Mouse (Mus musculus) forebrain, embryonic 11.5 days (tissue): ENCODE measurements around the gene Erich6. TPM values are rescaled to one million over a fixed set of nuclear protein-coding genes. Genes with fewer than 3 reads are reported as not detected.

Experiments used
- ATAC-seq: fragments of 200-750 bp; cut with Nextera tagmentation; replicated peaks from 2 replicates; pipeline ENCODE4 v1.8.0; 2017; ENCODE audit warnings: moderate TSS enrichment; ENCODE audit not compliant: low FRiP score
- DNase-seq: peaks from one replicate; pipeline ENCODE4 v3.0.0-alpha.2; 2017; ENCODE audit warnings: low spot score
- H3K27ac ChIP-seq: fragments of 300-500 bp; sonication (generic); 2 replicates; pipeline ENCODE4 v1.5.1; 2014; ENCODE audit warnings: low read depth, low read length
- H3K27me3 ChIP-seq: fragments of 300-500 bp; sonication (generic); 2 replicates; pipeline ENCODE4 v1.6.1; 2014; ENCODE audit warnings: mild to moderate bottlenecking, low read length, mixed read lengths; ENCODE audit not compliant: control insufficient read depth, insufficient read depth
- H3K36me3 ChIP-seq: fragments of 300-500 bp; sonication (generic); 2 replicates; pipeline ENCODE4 v1.6.1; 2014; ENCODE audit warnings: mild to moderate bottlenecking, low read length, moderate library complexity, mixed read lengths; ENCODE audit not compliant: control insufficient read depth, insufficient read depth
- H3K4me1 ChIP-seq: fragments of 300-500 bp; sonication (generic); replicated peaks from 2 replicates; pipeline ENCODE4 v1.6.1; 2014; ENCODE audit warnings: low read length, mixed read lengths; ENCODE audit not compliant: control insufficient read depth, insufficient read depth
- H3K4me2 ChIP-seq: fragments of 300-500 bp; sonication (generic); 2 replicates; pipeline ENCODE4 v1.6.1; 2014; ENCODE audit warnings: low read depth, mild to moderate bottlenecking, low read length, moderate library complexity, mixed read lengths; ENCODE audit not compliant: severe bottlenecking
- H3K4me3 ChIP-seq: fragments of 300-500 bp; sonication (generic); 2 replicates; pipeline ENCODE4 v1.5.1; 2014; ENCODE audit warnings: low read depth, low read length
- H3K9ac ChIP-seq: fragments of 300-500 bp; sonication (generic); 2 replicates; pipeline ENCODE4 v1.6.1; 2014; ENCODE audit warnings: low read length
- H3K9me3 ChIP-seq: fragments of 300-500 bp; sonication (generic); 2 replicates; pipeline ENCODE4 v1.6.1; 2016; ENCODE audit warnings: low read length, mixed read lengths; ENCODE audit not compliant: control insufficient read depth
- WGBS: fragments of 180-500 bp; shearing (Covaris S2); extraction: QIAGEN DNeasy Blood & Tissue Kit; methylation state at CpG from one replicate; pipeline ENCODE4 v1.1.7; 2014; 5-methylcytosine and 5-hydroxymethylcytosine counted together
- polyA plus RNA-seq: library from polyadenylated mRNA; unstranded; fragments of >200 nt; fragmentation: Nextera tagmentation; extraction: Ambion mirVana; gene quantifications from 2 replicates; pipeline ENCODE4 v1.2.1, GENCODE M21; 2014

The Erich6 gene
- polyA plus RNA-seq, 1 experiment from 2014 or later, result not detected

DNA sequence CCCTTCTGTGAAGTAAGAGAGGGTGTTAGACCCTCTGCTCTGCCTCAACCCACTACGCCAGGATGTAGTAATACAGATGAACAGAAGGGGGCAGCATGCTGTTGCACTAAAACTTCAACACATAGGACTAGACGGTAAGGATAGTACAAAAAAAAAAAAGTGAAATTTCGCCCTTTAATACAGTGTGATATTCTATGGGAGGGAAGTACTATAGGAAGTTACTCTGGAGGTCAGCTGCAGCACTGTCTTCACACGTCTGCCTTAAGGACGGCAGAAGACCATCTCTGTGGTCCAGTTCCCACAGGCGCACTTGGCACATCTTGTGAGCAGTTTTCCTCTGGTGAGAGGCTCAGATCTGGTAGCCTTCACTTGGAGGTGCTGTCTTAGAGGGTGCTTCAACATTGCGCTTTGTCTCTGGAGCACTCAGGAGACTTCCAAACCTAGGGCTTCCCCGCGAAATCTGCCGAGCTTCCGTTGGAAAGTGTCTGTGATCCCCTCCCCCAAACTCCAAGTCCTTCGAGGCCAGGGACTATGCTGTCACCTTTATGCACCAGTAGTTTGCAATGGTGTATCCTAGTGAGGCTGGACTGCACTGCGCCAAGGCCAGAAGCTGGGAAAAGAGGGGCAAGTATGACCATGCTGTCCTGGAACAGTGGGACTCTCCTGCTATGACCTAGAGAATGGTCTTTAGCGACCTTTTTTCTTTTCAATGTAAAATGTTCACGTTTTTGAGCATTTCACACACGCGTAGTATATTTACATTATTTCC is 18.5 kb upstream of the Erich6 start:
- H3K4me3 ChIP-seq, result no peak overlapping the region
- WGBS, result 58% methylated on average over 17 of the region's 17 CpGs
- H3K4me2 ChIP-seq, result no peak overlapping the region
- H3K4me1 ChIP-seq, result no peaks in the 10 kb centered on the region
- DNase-seq (peak; percentile 65), ATAC-seq (peak; percentile 39; the same call in 1 of the 2 replicates)
- H3K27me3 ChIP-seq, result no peaks in the 10 kb centered on the region
- H3K27ac ChIP-seq, result no peak overlapping the region
- H3K9ac ChIP-seq, result no peak overlapping the region
- no peaks in the 10 kb centered on the region for H3K9me3 ChIP-seq
- no peaks in the 10 kb centered on the region for H3K36me3 ChIP-seq

DNA sequence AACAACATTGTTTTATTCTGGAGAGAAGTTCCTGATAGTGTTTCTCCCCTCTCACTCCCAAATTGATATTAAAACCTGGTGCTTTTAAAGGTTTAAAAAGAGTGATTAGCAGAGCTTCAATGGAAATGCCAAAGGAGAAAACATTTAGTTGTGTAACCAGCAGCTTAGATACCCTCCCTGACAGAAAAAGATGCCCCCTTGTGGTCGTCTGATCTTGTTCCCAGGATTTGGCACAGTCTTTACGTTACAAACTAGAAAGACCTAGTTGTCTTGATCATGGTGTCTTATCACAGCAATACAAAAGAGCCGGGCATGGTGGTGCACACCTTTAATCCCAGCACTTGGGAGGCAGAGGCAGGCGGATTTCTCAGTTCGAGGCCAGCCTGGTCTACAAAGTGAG is 16.9 kb upstream of the Erich6 start:
- ATAC-seq (no peak), DNase-seq (no peak)
- no peak overlapping the region for H3K9ac ChIP-seq
- H3K4me2 ChIP-seq, result no peak overlapping the region
- no peaks in the 10 kb centered on the region for H3K4me1 ChIP-seq
- 69% methylated on average over 5 of the region's 5 CpGs for WGBS
- H3K27me3 ChIP-seq, result no peaks in the 10 kb centered on the region
- no peak overlapping the region for H3K4me3 ChIP-seq
- no peaks in the 10 kb centered on the region for H3K36me3 ChIP-seq
- H3K9me3 ChIP-seq, result no peaks in the 10 kb centered on the region
- no peak overlapping the region for H3K27ac ChIP-seq

DNA sequence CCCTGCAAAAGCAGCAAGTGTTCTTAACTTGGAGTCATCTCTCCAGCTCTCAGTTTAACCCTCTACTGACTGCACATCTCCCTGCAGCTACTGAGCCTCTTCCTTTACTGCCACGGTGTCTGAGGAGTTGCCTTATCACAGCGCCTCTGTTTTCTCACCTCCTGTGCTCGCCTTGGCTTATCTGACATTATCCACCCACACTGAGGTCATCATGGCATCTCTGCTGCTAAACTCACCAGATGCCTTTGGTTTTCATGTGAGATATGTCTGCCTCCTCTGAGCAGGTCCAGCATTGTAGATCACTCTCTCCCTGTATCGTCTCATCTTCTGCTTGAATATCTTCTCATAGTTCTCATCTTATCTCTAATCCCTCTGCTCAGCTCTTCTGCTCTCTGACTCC is 13.3 kb upstream of the Erich6 start:
- Histone ChIP-seq H3K9me3 (no peaks in the 10 kb centered on the region), H3K4me2 (no peak overlapping the region), H3K27ac (no peak overlapping the region), H3K4me3 (no peak overlapping the region), H3K4me1 (no peaks in the 10 kb centered on the region), H3K27me3 (no peaks in the 10 kb centered on the region), H3K9ac (no peak overlapping the region), H3K36me3 (no peaks in the 10 kb centered on the region)
- WGBS, result 92% methylated on average over 4 of the region's 4 CpGs
- DNase-seq (no peak), ATAC-seq (no peak)

DNA sequence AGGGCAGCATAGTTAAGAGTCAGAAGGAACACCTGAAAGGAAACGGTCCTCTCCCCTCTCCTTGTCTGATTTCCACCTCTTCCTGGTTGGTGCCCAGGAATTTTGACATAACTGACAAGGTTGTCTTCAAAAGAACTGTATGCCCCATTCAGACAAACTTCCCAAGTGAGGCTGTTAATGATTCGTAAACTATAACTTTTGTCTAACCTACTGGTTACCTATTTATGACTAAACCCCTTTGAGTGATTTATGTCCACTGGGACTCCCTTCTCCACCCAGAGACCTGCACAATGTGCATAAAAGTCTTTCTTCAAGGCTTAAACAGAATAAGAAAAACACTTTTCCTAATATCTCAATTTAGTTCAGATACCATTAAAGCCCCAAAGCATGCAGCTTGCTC is 10.2 kb upstream of the Erich6 start:
- 80% methylated on average over 2 of the region's 2 CpGs for WGBS
- H3K9me3 ChIP-seq, result no peaks in the 10 kb centered on the region

DNA sequence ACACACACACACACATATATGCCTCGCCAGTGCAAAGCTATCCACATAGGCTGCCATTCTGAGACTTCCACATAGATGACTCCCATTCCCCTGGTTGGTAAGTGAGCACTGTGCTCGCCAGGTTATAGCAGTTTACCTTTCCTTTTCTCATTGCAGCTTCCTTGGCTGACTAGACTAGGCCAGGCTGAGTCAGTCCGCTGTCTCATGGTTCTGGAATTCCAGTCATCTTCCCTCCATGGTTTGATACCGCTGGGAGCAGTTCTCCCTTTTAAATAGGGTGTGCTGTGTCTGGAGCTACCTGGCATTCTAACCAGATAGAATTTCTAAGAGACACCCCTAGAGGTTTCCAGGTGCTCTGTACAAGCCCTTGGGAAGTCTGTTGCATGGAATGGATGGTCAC is 9.2 kb upstream of the Erich6 start:
- WGBS, result 85% methylated on average over 4 of the region's 4 CpGs
- ATAC-seq (no peak), DNase-seq (no peak)
- Histone ChIP-seq H3K4me2 (no peak overlapping the region), H3K27me3 (no peaks in the 10 kb centered on the region), H3K27ac (no peak overlapping the region), H3K36me3 (no peaks in the 10 kb centered on the region), H3K4me3 (no peak overlapping the region), H3K9me3 (no peaks in the 10 kb centered on the region), H3K9ac (no peak overlapping the region), H3K4me1 (no peaks in the 10 kb centered on the region)

More for the DNA sequence above, 10.2 kb upstream of the Erich6 start:
- Histone ChIP-seq H3K36me3 (no peaks in the 10 kb centered on the region), H3K9ac (no peak overlapping the region), H3K4me2 (no peak overlapping the region), H3K4me1 (no peaks in the 10 kb centered on the region), H3K27ac (no peak overlapping the region), H3K27me3 (no peaks in the 10 kb centered on the region), H3K4me3 (no peak overlapping the region)
- ATAC-seq (no peak), DNase-seq (no peak)

DNA sequence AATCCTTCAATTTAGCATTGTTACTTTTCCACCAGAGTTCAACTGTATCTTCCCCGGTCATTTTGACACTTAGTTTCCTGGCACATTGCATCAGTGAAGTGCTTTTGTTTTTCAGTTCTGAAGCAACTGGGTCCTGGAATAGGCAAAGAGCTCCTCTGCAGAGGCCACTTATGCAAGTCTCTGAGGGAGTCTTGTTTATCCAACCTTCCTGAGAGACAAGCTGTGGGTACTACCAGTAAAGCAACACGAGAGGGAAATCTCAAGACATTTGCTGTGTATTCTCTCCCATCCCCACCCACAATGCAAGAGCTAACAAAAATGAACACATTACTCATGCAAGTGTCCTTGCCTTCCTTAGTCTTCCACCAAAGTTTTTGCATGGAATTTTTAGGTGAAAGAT is 5.3 kb downstream of the Erich6 start:
- DNase-seq (no peak), ATAC-seq (no peak)
- no peak overlapping the region for H3K9ac ChIP-seq
- no peaks in the 10 kb centered on the region for H3K36me3 ChIP-seq
- 88% methylated on average over 2 of the region's 2 CpGs for WGBS
- no peaks in the 10 kb centered on the region for H3K4me1 ChIP-seq
- no peaks in the 10 kb centered on the region for H3K27me3 ChIP-seq
- no peaks in the 10 kb centered on the region for H3K9me3 ChIP-seq
- no peak overlapping the region for H3K27ac ChIP-seq
- no peak overlapping the region for H3K4me2 ChIP-seq
- H3K4me3 ChIP-seq, result no peak overlapping the region

DNA sequence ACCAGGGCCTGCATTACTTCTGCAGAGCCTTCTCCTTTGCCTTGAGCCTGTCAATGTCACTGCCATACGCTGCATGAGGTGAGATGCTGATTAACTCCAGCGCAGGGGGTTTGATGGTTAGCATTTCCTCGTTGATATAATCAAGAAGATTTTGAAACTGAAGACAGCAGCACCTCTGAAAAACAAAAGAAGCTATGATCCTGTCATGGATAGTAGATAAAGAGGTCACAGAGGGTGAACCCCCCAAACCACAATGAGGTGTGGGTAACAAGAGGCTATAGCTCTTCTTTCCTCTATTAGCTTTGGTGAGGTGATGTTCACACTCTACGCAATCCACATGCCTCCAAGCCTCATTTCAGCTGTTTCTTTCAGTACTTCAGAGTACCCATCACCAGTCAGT is 12.0 kb downstream of the Erich6 start:
- 94% methylated on average over 4 of the region's 4 CpGs for WGBS
- H3K27me3 ChIP-seq, result no peaks in the 10 kb centered on the region
- H3K36me3 ChIP-seq, result no peaks in the 10 kb centered on the region
- no peak overlapping the region for H3K4me2 ChIP-seq
- no peak overlapping the region for H3K4me3 ChIP-seq
- no peaks in the 10 kb centered on the region for H3K9me3 ChIP-seq
- H3K27ac ChIP-seq, result no peak overlapping the region
- DNase-seq (no peak), ATAC-seq (no peak)
- H3K4me1 ChIP-seq, result no peaks in the 10 kb centered on the region
- H3K9ac ChIP-seq, result no peak overlapping the region

DNA sequence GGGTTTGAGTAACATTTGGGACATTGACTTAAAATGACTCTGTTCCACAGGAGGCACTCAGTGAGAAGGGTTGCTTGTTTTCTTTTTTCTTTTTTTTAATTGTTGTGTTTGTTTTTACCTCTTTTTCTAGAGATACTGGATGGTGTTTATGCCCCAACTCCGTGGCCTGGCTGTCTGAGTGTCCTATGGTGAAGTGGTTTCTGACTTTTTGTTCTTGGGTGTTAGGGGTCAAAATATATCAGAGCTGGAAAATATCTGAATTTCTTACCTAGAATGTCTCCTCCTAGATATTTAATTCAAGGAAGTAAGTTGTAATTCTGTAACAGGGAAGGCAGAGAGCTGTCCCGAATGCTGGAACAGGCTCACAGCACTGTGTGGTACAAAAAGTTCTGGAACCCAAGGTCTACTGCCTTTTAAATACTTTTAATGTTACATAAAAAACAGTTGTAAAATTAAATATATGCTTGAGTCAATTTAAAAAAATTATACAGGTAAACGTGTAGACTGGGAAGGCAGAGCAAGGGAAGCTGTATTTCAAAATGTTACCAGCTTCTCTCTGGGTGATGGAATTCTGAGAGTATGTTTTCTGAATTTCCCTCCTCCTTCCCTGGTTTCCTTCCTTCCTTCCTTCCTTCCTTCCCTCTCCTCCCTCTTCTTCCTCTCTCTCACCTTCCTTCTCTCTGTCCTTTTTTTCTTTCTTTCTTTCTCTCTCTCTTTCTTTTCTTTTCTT is 14.2 kb downstream of the Erich6 start:
- WGBS, result 73% methylated on average over 3 of the region's 3 CpGs
- no peak for DNase-seq
- no peak overlapping the region for H3K4me2 ChIP-seq
- ATAC-seq, result no peak
- H3K9ac ChIP-seq, result no peak overlapping the region
- no peaks in the 10 kb centered on the region for H3K36me3 ChIP-seq
- no peaks in the 10 kb centered on the region for H3K9me3 ChIP-seq
- H3K27ac ChIP-seq, result no peak overlapping the region
- H3K27me3 ChIP-seq, result no peaks in the 10 kb centered on the region
- H3K4me3 ChIP-seq, result no peak overlapping the region
- no peaks in the 10 kb centered on the region for H3K4me1 ChIP-seq

DNA sequence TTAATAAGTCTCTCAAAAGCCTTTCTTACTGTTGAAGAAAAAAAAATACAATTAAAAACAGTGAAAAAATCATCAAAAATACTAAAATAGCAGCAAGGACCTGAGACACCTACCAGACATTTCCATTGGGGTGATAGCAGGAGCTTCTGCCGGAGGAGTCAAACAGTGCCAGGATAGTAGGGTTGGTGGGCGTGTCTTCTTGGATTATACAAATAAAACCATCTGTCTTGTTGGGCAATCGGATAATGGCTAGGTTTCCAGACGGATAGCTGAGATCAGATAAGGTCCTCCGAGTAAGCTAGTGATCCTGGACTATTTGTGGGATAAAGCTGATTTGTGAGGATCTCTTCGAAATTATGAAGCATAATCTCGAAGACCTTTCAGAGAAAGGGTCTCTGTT is 15.9 kb downstream of the Erich6 start:
- no peak for ATAC-seq
- H3K4me2 ChIP-seq, result no peak overlapping the region
- H3K4me1 ChIP-seq, result no peaks in the 10 kb centered on the region
- DNase-seq, result no peak
- H3K4me3 ChIP-seq, result no peak overlapping the region
- H3K27ac ChIP-seq, result no peak overlapping the region
- H3K9ac ChIP-seq, result no peak overlapping the region
- H3K36me3 ChIP-seq, result no peaks in the 10 kb centered on the region
- H3K27me3 ChIP-seq, result no peaks in the 10 kb centered on the region
- H3K9me3 ChIP-seq, result no peaks in the 10 kb centered on the region
- 89% methylated on average over 7 of the region's 7 CpGs for WGBS
